Mouse (Mus musculus) spleen, adult 12 weeks (tissue): ENCODE results near the gene Rd3l.
"Not testable (repeated sequence)": the region's sequence is repeated elsewhere in the genome, so short reads cannot be mapped to it uniquely, and the experiment has no call there.

ENCODE experiments used
- DNase-seq: peaks from one replicate; pipeline ENCODE4 v3.0.0; 2022; ENCODE audit warnings: low spot score

Rd3l gene

GRCm38 (mm10) chr12:111966683-111967173, 14.4 kb downstream of the Rd3l start, which contains the start of gene Atp5mpl:
TSS of gene Atp5mpl (minus strand) at chr12:111966977.
- peak; percentile 96 for DNase-seq

- DNase-seq: no peak
These were observed 17.8 kb downstream of the Rd3l start for GRCm38 (mm10) chr12:111963339-111963738.

GRCm38 (mm10) chr12:111958101-111958865, 22.8 kb downstream of the Rd3l start:
- peak; percentile 48 for DNase-seq

- no peak for DNase-seq
These were observed 24.9 kb downstream of the Rd3l start for GRCm38 (mm10) chr12:111956173-111956572.

GRCm38 (mm10) chr12:111951701-111952100, 29.4 kb downstream of the Rd3l start:
- DNase-seq: no peak

- no peak for DNase-seq
These were observed 30.6 kb downstream of the Rd3l start for GRCm38 (mm10) chr12:111950486-111950885.

- peak; percentile 42 for DNase-seq
These were observed 34.4 kb downstream of the Rd3l start for GRCm38 (mm10) chr12:111946716-111947115.

- not testable (repeated sequence) for DNase-seq
These were observed 35.1 kb downstream of the Rd3l start for GRCm38 (mm10) chr12:111945765-111946655.

- DNase-seq: no peak
These were observed 36.0 kb downstream of the Rd3l start for GRCm38 (mm10) chr12:111945115-111945514.

GRCm38 (mm10) chr12:111944065-111944987, 36.8 kb downstream of the Rd3l start:
- peak; percentile 40 for DNase-seq

- no peak for DNase-seq
These were observed 37.6 kb downstream of the Rd3l start for GRCm38 (mm10) chr12:111943421-111944064.

GRCm38 (mm10) chr12:111938623-111939177, 42.4 kb downstream of the Rd3l start:
- DNase-seq: no peak

- no peak for DNase-seq
These were observed 44.2 kb downstream of the Rd3l start for GRCm38 (mm10) chr12:111936706-111937550.

- DNase-seq: no peak
These were observed 47.1 kb downstream of the Rd3l start for GRCm38 (mm10) chr12:111933971-111934370.

GRCm38 (mm10) chr12:111933032-111933704, 47.9 kb downstream of the Rd3l start:
- DNase-seq: no peak

GRCm38 (mm10) chr12:111932513-111932912, 48.6 kb downstream of the Rd3l start:
- DNase-seq: no peak

GRCm38 (mm10) chr12:111931411-111932025, 49.6 kb downstream of the Rd3l start:
- DNase-seq: no peak
